Mouse (Mus musculus) heart, postnatal 14 days (tissue): Measurements from ENCODE around the gene Txnrd1. TPM values are rescaled to one million over a fixed set of nuclear protein-coding genes. Genes with fewer than 3 reads are reported as not detected.

Experiments
- DNase-seq, 2 experiments: peaks; one replicate each; pipeline ENCODE4 v3.0.0; 2021 to 2022
- intact Hi-C: fragments of 180-260 bp; cut with DNase I; formaldehyde crosslinking; loops from one replicate; pipeline ENCODE4 v1.15.1; 2025
- long read RNA-seq, 2 experiments: library from polyadenylated mRNA; stranded (forward); transcript quantifications; one replicate each; pipeline ENCODE4 v2.0.0; 2021
- total RNA-seq, 2 experiments: library from RNA; stranded (reverse); gene quantifications; 2 replicates each; pipeline ENCODE4 v1.2.3; 2021

Txnrd1 gene
- 10 to 100 TPM; 41.5 to 43.9 TPM for total RNA-seq
- long read RNA-seq, experiment 1, transcript Txnrd1-206 (14 exons, 3,531 nt): minor isoform, 7 of 81 reads
- long read RNA-seq, experiment 1, transcript Txnrd1-201 (14 exons, 3,325 nt): minor isoform, 8 of 81 reads
- long read RNA-seq, experiment 1, transcript Txnrd1-208 (15 exons, 2,297 nt): major isoform, 59 of 81 reads
- long read RNA-seq, experiment 1, partial matches to known transcripts: 3 of 81 reads
- long read RNA-seq, experiment 1, other reads (novel, unspliced or antisense): 4 of 81 reads
- long read RNA-seq, experiment 2, transcript Txnrd1-201 (14 exons, 3,325 nt): minor isoform, 5 of 73 reads
- long read RNA-seq, experiment 2, transcript Txnrd1-208 (15 exons, 2,297 nt): major isoform, 52 of 73 reads
- long read RNA-seq, experiment 2, transcript Txnrd1-206 (14 exons, 3,531 nt): minor isoform, 5 of 73 reads
- long read RNA-seq, experiment 2, partial matches to known transcripts: 3 of 73 reads
- long read RNA-seq, experiment 2, other reads (novel, unspliced or antisense): 7 of 73 reads

GRCm38 (mm10) chr10:82833926-82834325 is at the start of gene Txnrd1:
Txnrd1 (plus strand) TSS chr10:82833951.
- DNase-seq: peak; percentile 5 to 6
- intact Hi-C loops: no loop called here

GRCm38 (mm10) chr10:82789181-82789580 is 44.6 kb upstream of the Txnrd1 start:
- no peak for DNase-seq
- intact Hi-C loops: no loop called here

- DNase-seq: no peak
- intact Hi-C loops: no loop called here
These were observed 43.2 kb upstream of the Txnrd1 start for GRCm38 (mm10) chr10:82790504-82790903.

DNA sequence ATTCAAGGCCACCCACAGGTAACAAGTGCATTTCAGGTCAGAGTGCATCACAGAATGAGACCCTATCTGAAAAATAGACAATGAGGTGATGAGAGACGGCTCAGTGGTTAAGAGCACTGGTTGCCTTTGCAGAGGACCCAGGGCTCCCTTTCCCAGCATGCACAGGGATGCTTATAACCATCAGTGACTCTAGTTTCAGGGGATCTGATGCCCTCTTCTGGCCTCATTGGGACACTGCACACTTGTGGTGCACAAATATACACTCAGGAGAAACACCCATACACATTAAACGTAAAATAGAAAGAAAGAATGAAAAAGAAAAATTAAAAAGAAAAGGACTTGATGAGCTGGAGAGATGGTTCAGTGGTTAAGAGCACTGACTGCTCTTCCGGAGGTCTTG is 42.0 kb upstream of the Txnrd1 start:
- DNase-seq: no peak
- intact Hi-C loops: no loop called here

DNA sequence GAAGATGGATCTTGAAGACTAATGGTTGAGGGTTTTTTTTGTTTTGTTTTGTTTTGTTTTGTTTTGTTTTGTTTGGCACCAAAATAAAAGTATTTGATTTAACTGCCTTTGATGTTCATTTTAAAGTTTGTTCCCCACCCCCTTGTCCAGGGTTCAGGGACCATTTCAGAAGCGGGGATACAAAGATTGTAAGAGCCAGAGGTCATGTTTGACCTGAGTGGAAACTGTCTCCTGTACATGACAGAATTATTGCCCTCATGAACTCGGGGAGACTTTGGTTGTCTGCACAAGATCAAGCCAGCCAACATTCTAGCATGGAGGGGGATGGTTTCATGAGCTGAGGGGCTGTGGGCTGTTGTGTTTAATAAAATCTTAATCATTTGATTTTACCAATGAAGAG is 41.4 kb upstream of the Txnrd1 start:
- intact Hi-C loops: no loop called here

GRCm38 (mm10) chr10:82795071-82795731 is 38.5 kb upstream of the Txnrd1 start:
- intact Hi-C loops: no loop called here
- peak; percentile 55 to 62 for DNase-seq

More for the DNA sequence above, 41.4 kb upstream of the Txnrd1 start:
- DNase-seq: no peak

- no peak for DNase-seq
- intact Hi-C loops: no loop called here
These were observed 38.0 kb upstream of the Txnrd1 start for GRCm38 (mm10) chr10:82795767-82796166.

DNA sequence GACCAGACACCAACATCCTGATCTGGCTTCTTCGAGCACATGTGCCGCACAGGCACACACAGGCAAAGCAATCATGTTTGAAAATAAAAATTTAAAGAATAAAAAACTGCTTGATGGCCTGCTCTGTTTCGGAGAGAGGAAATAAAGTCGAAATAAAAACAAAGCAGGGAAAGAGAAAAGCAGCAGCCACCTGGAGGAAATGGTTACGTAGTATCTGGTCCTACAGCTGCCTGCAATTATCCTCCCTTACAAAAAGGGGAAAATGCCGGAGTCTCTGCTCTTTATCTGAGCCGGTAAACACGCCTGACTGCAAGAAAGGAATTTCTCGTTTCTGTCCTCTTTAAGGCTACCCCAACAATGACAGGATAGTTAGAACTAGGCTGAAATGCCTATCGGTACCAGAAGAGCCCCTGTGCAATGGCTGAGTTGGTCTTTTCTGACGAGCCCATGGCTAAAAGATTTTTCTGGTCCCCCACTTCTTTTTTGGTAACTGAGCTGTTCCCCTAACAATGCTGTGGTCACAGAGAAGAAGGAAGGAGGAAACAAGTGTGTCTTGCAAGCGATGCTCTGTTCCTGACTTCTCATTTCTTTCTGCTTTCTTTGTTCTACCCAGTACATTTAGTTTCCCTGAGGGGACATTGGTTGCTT is 37.2 kb upstream of the Txnrd1 start:
- intact Hi-C loops: no loop called here

DNA sequence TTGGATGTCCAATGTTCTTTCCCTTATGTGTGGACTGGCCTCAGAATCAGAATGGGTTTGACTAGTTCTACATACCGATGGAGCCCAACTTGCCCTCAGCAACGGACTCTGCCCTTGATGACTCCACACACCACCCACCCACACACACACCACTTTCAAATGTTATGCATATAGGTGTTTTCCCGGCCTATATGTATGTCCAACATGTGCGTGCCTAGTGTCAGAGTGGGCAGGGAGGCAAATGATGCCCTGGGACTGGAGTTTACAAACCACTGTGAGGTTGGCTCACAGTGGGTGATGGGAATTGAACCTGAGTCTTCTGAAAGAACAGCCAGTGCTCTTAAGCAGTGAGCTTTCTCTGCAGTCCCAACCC is 36.6 kb upstream of the Txnrd1 start:
- no peak for DNase-seq
- intact Hi-C loops: no loop called here

More for the DNA sequence above, 37.2 kb upstream of the Txnrd1 start:
- DNase-seq: no peak

GRCm38 (mm10) chr10:82798312-82798933 is 35.3 kb upstream of the Txnrd1 start:
- no peak for DNase-seq
- intact Hi-C loops: no loop called here

DNA sequence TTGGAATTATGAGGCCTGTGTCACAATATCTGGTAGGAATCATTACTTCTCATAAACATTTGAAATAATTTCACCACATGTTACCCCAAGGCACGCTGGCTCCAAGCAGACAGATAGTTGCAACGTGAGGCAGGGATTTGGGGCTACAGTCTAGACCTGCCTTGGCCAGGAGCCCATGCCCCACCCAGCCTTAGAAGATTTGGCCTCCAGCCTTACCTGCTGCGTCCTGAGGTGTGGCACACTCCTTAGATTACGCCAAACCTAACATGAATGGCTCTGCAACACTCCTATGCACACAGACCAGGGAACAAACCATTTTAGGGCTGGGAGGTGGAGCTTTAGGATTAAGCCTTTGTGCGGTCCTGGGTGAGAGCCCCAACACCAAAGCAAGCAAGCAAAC is 33.7 kb upstream of the Txnrd1 start:
- DNase-seq: no peak
- intact Hi-C loops: no loop called here

GRCm38 (mm10) chr10:82804396-82804795 is 29.4 kb upstream of the Txnrd1 start:
- DNase-seq: no peak
- intact Hi-C loops: no loop called here

GRCm38 (mm10) chr10:82805111-82805510 is 28.6 kb upstream of the Txnrd1 start:
- intact Hi-C loops: loop anchor here (5.0 kb wide), 1 partner anchor 38 kb away; no protein-coding TSS in a partner anchor
- no peak for DNase-seq

DNA sequence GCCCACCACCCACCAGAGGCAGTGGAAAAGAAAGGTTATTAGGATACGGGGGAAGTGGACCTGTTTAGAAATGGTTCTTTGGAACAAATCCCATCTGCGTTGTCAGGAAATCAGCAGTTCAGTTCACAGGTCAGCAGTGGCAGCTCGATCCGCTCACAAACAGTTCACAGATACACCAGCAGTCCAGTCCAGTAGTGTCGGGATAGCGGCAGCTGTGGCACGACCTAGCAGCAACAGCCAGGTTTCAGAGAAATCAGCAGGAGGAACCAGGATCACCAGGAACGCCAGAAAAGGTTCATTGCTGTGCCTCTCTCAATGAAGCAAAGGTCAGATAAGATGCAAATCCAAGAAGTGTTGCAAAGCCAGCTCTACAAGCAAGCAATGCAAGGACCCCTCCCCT is 27.3 kb upstream of the Txnrd1 start:
- DNase-seq: no peak
- intact Hi-C loops: loop anchor here (5.0 kb wide), 1 partner anchor 39 kb away; no protein-coding TSS in a partner anchor

DNA sequence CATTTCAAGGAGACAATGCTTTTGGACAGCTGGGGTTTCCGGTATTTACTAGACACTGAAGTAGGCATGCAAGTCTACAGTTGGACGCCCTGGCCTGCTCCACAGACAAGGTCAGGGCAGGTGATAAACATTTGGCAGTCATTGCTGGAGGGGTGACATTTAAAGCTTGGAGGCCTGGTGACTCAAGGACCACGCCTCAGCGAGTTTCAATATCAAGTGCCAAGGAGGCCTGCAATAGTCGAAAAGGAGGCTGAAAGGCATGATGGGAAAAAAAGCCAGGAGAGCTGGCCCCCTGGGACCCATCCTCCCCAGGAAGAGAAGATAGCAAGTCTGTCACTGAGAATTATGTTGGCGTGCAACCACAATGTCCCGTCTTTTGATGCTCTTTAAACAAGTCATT is 26.5 kb upstream of the Txnrd1 start:
- DNase-seq: peak; percentile 17 to 20

GRCm38 (mm10) chr10:82808155-82808554 is 25.6 kb upstream of the Txnrd1 start:
- DNase-seq: no peak
- intact Hi-C loops: loop anchor here (5.0 kb wide), 1 partner anchor 41 kb away; no protein-coding TSS in a partner anchor

More for the DNA sequence above, 26.5 kb upstream of the Txnrd1 start:
- intact Hi-C loops: loop anchor here (5.0 kb wide), 1 partner anchor 40 kb away; no protein-coding TSS in a partner anchor

GRCm38 (mm10) chr10:82808891-82809290 is 24.9 kb upstream of the Txnrd1 start:
- intact Hi-C loops: loop anchor here (5.0 kb wide), 1 partner anchor 42 kb away; no protein-coding TSS in a partner anchor
- DNase-seq: no peak

DNA sequence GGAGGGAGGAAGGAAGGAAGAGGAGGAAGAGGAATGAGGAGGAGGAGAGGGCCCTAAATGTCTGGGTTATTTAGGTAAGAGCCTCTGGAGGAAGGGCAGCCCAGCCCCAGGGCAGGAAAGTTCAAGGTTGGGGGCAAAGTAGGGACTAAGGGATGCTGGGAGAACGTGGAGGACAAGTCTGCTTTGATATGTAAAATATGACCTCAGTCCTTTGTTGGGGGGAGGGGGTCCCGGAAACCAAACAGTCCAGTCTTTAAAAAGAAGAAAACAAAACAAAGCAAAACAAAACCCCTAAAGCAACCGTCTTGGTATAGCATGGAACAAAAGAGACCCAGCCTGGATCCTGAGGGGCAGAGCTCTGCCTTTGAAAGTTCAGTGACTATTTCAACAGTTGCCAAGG is 24.4 kb upstream of the Txnrd1 start:
- intact Hi-C loops: loop anchor here (5.0 kb wide), 1 partner anchor 42 kb away; no protein-coding TSS in a partner anchor
- DNase-seq: no peak

DNA sequence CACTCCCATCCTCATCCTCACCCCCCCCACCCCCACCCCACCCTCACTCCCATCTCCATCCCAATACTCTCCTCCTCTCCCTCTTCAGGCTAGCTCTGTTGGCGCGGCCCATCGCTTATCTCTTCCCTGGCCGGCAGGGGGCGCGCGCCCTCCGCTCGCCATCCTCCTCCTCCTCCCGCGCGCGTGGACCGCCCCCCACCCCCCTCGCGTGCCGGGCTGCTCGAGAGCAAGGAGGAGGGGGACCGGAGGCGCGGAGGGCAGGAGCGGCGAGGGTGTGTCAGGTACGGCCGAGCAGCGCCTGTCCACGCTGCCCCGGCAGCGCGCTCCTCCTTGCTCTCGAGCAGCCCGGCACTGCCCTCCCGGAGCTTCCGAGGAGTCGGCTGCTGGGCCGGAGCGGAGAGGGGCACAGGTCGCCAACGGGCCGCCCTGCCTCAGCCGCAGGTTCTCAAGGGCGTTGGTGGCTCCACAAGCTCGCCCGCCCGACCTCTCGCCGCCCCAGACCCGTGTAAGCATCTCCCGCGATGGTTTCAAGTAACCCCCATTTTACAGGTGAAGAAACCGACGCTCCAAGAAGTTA is 21.8 kb upstream of the Txnrd1 start:
- intact Hi-C loops: loop anchor here (1.0 to 5.0 kb wide), 2 partner anchors 45 to 89 kb away; no protein-coding TSS in a partner anchor
- peak; percentile 88 for DNase-seq
